Mouse (Mus musculus): ENCODE measurements around the gene Gm20479. TPM values are rescaled to one million over a fixed set of nuclear protein-coding genes. Genes with fewer than 3 reads are reported as not detected.

The Gm20479 gene
- not detected in 2 replicates for polyA plus RNA-seq (2012; rRNA removed)

GRCm38 (mm10) chr7:27356861-27357594, at the start of gene Gm20479:
TSS of gene Gm20479 (minus strand) at chr7:27357419.

GRCm38 (mm10) chr7:27355745-27356240, 1.4 kb downstream of the Gm20479 start, which contains the start of gene Shkbp1:
TSS of gene Shkbp1 (minus strand) at chr7:27356019.

GRCm38 (mm10) chr7:27337175-27337853, 19.9 kb downstream of the Gm20479 start, which contains the start of gene Ltbp4:
TSS of gene Ltbp4 (minus strand) at chr7:27337692.

Other genes with a start within 250 kb of the Gm20479 start
- gene Cyp2f2, start 237.5 kb downstream of the Gm20479 start, polyA plus RNA-seq (2012; rRNA removed): 47.1 and 64.0 TPM in 2 replicates
- gene Cyp2t4, start 203.7 kb downstream of the Gm20479 start, polyA plus RNA-seq (2012; rRNA removed): not detected in 2 replicates
- 46.4 and 60.7 TPM in 2 replicates for gene Egln2, start 190.6 kb downstream of the Gm20479 start, polyA plus RNA-seq (2012; rRNA removed)
- 36.5 and 44.7 TPM in 2 replicates for gene Rab4b, start 178.5 kb downstream of the Gm20479 start, polyA plus RNA-seq (2012; rRNA removed)
- not detected in 2 replicates for gene Gm21983, start 176.3 kb downstream of the Gm20479 start, polyA plus RNA-seq (2012; rRNA removed)
- 9.0 and 17.6 TPM in 2 replicates for gene Mia, start 176.3 kb downstream of the Gm20479 start, polyA plus RNA-seq (2012; rRNA removed)
- 4.2 and 5.4 TPM in 2 replicates for gene BC024978, start 161.6 kb downstream of the Gm20479 start, polyA plus RNA-seq (2012; rRNA removed)
- gene Snrpa, start 161.1 kb downstream of the Gm20479 start, polyA plus RNA-seq (2012; rRNA removed): 80.8 and 90.0 TPM in 2 replicates
- 9.3 and 11.6 TPM in 2 replicates for gene Itpkc, start 128.8 kb downstream of the Gm20479 start, polyA plus RNA-seq (2012; rRNA removed)
- 50.0 and 64.5 TPM in 2 replicates for gene Coq8b, start 124.4 kb downstream of the Gm20479 start, polyA plus RNA-seq (2012; rRNA removed)
- 17.1 and 22.2 TPM in 2 replicates for gene Numbl, start 99.0 kb downstream of the Gm20479 start, polyA plus RNA-seq (2012; rRNA removed)
- gene Ltbp4, start 19.7 kb downstream of the Gm20479 start, polyA plus RNA-seq (2012; rRNA removed): 232 and 326 TPM in 2 replicates
- 69.2 and 82.0 TPM in 2 replicates for gene Shkbp1, start 1.4 kb downstream of the Gm20479 start, polyA plus RNA-seq (2012; rRNA removed)
- 0.18 and 0.35 TPM in 2 replicates for gene Sptbn4, start 90.3 kb upstream of the Gm20479 start, polyA plus RNA-seq (2012; rRNA removed)
- gene Blvrb, start 90.6 kb upstream of the Gm20479 start, polyA plus RNA-seq (2012; rRNA removed): 80.6 and 91.8 TPM in 2 replicates
- gene Sertad3, start 116.3 kb upstream of the Gm20479 start, polyA plus RNA-seq (2012; rRNA removed): 13.6 and 15.2 TPM in 2 replicates
- 43.0 and 64.9 TPM in 2 replicates for gene Sertad1, start 129.5 kb upstream of the Gm20479 start, polyA plus RNA-seq (2012; rRNA removed)
- gene Prx, start 141.9 kb upstream of the Gm20479 start, polyA plus RNA-seq (2012; rRNA removed): 0.47 and 0.56 TPM in 2 replicates
- 0.52 and 0.69 TPM in 2 replicates for gene Hipk4, start 165.8 kb upstream of the Gm20479 start, polyA plus RNA-seq (2012; rRNA removed)
- 218 and 320 TPM in 2 replicates for gene Pld3, start 195.8 kb upstream of the Gm20479 start, polyA plus RNA-seq (2012; rRNA removed)
- 12.4 and 12.5 TPM in 2 replicates for gene 2310022A10Rik, start 195.8 kb upstream of the Gm20479 start, polyA plus RNA-seq (2012; rRNA removed)
- 27.8 and 30.4 TPM in 2 replicates for gene Akt2, start 234.1 kb upstream of the Gm20479 start, polyA plus RNA-seq (2012; rRNA removed)